Mouse (Mus musculus): Measurements from ENCODE around the gene Phc2.

The Phc2 gene

DNA sequence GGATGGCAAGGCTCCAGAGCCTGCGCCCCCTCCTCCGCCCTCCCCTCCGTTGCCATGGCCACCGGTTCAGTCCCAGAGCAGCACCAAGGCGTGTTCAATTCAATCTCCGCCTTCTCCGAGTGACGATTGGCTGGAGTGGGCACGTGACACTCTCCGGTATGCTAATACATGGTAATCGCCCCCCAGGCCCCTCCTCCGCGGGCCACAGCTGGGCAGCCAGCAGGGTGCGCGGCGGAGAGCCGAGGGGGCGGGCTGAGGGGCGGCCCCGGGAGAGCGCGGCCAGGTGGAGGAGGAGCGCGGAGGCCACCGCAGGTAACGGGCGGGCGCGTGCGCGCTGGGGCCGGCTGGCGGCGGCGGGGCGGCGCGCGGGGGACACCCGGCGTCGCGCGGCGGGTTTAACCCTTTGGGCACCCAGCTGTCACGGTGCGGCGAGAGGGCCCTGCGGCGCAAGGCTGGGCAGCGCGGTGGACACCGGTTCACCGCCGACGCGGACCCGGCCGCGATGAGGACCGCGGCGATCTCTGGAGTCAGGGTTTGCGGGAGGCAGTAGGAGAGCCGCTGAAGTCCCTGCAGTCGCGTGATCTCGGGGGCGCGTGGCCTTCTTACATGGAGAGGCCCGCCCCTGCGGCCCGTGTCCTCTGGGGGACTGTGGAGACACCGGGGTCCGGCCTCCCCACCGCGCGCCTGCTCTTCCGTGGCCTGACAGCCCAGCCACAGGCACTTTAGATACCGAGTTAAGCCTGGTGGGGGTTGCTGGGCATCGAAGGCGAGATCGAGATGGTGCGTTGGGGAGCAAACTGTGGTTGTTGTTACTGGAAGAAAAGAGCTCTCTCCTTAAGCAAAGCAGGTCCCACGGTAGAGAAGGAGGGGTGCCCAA is at the start of gene Phc2:
Gene Phc2, plus strand, starts transcription at position 198 of the 877 bp plus-strand sequence.
- peak; percentile 98 for DNase-seq

DNA sequence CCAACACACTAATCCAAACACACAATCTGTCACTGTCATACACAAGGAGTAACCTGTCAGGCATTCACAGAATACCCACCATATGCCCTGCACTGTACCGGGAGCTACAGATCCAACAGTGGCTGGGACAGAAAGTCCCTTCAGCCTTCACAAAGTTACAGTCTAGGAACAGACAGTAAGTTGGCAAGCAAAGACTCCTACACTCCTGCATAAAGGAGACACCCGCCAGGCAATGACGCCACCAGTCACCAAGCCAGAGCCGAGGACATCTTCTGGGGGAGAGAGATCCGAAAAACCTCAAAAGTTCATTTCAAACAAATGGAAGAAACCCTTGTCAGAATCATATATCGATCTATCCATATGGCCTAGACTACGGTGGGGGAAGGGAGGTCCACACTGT is 47.9 kb upstream of the Phc2 start:
- no peak for DNase-seq

DNA sequence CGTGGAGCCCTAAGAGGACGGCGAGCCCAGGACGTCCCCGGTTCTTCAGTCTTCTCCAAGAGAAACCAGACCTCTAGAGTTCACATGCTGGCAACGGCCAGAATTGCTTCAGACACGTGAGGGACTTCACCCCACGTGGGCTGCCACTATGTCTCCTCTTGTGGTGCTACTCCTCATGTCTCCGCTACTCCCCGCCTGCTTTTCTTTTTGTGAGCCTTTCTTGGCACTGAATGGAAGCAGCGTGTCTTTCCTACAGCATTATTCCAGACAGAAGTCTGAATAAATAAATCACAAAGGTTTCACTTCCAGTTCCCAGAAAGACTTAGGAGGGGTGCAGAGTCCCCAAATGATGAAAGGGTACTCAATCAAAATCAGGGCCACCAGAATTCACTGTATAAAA is 46.8 kb upstream of the Phc2 start:
- peak; percentile 40 for DNase-seq

DNA sequence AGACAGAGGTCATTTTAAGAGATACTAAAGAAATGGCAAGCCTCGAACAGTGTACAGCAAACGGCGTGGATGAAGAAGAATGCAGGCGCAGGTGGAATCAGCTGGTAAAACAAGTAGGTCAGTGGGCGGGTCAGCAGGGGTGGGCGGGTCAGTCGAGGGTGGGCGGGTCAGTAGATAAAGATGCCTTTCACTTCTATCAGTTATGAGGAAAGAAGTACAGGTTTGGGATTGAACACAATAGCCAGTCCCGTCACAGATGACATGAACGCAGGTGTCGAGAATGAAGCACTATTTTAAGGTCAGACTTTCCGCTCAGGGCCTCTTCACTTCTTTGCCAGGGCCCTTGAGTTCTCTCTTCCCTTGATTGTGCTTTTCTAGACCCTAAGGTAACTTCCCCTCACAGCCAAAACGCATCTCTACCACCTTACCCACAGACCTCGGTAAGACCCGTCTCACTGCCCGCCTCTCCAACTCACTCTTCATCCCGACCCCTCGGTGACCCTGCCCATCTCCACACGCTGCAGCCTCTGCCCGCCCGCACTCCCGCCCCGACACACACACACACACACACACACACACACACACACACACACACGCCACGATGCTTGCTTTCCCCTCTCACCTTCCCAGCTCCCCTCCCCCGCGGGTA is 45.1 kb upstream of the Phc2 start:
- DNase-seq, result no peak

DNA sequence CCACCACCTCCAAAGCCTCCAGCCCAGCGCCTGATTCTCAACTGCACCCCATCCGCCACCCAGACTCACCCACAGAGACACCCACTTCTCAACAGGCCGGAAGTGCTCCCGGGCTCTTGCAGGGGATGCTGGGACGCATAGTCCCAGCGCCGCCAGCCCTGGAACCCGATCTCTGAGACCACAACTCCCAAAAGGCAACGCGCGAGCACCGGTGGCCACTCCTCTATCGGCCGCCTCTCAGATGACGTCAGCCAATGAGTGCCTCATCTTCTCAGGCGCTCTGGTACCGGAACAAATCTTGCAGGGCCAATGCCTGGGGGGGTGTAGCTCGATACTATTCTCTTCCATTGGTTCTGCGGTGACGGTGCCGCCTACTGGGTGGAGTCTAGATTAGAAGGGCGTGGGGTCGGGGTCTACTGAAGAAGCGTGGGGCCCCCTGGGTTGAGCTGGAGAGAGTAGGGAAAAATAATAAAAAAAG is 44.5 kb upstream of the Phc2 start, which contains the start of gene Zscan20:
Gene Zscan20, minus strand, starts transcription at position 174 of the 478 bp plus-strand sequence.
- DNase-seq, result peak; percentile 99

DNA sequence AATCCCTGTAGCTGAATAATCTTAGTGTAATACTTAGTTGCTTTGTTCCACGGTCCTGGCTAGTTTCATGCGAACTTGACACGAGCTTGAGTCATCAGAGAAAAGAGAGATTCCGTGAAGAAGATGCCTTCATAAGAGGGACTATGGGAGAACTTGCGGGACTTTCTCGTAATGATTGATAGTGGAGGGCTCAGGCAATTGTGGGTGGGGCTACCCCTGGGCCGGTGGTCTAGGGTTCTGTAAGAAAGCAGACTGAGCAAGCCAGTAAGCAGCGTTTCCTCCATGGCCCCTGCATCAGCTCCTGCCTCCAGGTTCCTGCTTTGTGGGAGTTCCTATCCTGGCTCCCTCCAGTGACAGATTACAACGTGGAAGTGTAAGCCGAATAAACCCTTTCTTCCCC is 43.8 kb upstream of the Phc2 start:
- peak; percentile 61 for DNase-seq

DNA sequence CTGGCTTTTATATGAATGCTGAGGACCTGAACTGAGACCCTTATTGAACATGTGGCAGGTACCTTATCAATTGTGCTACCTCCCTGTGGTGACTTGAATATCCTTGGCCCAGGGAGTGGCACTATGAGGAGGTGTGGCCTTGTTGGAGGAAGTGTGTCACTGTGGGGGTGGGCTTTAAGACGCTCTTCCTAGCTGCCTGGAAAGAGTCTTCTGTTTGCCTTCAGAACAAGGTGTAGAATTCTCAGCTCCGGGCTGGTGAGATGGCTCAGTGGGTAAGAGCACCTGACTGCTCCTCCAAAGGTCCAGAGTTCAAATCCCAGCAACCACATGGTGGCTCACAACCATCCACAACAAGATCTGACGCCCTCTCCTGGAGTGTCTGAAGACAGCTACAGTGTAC is 42.8 kb upstream of the Phc2 start:
- peak; percentile 38 for DNase-seq

DNA sequence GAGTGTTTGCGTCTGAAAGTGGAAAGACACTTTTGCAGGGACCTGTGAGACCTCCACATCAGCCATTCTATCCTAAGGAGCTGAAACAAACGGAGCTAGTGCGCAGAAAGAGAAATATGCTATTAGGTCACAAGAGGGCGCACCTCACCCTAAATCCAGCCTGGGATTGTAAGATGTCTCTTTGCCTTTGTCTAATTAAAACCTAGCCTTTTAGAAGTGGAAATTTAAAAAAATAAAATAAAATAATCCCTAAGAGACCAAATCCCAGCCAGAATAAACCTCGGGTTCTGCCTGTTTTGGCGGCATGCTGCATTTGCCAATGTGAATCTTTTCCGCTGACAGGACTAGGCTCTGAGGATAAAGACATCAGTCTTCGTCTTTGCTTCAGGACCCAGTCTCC is 41.2 kb upstream of the Phc2 start:
- DNase-seq, result peak; percentile 48

DNA sequence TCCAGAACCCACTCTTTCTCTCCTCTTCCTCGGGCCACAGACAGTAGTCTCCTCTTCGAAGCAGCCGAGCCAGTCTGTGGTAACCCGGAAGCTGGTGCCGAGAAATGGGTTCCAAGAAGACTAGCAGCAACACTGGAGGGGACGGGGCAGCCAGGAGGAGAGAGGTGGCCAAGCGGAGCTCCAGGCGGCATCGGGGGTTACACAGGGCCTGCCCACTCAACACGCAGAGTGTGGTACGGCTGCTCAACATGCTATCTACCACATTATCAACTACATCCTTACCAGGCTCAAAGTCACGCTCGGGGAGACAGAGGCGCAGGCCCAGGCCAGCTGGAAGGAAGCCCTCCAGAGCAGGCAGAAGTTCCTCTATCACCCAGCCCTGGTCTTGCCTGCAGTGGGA is 38.7 kb upstream of the Phc2 start:
- no peak for DNase-seq

DNA sequence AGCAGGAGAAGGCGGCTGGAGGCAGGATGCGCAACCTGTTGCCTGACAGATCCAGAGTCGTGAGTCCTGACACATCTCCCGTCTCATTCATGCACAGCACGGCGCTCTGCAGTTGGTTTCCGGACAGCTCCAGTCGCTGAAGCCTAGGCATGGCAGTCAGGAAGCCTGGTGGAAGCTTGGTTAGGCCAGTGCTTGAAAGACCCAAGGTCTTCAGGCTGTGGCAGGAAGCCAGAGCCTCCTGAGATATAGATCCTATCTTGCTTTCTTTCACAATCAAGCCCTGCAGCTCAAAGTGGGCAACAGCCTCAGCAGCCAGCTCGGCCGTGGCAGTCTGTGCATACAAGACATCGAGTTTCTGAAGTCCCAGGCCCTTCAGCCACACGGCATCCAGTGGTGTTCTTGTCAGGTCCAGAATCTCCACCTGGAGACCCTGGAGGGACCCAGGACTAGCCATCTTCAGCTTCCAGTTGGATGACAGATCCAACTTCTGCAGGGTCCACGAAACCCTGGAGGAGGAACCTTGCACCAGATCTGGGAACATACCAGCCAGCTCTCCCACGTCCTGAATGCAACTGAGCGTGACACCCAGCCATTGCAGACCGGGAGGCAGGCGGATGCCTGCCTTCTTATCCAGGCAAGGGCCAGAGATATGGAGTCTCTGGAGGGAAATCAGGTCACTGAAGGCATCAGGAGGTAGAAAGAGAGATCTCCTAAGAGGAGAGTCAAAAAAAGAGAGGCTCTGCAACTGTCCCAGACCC is 37.0 kb upstream of the Phc2 start:
- no peak for DNase-seq

DNA sequence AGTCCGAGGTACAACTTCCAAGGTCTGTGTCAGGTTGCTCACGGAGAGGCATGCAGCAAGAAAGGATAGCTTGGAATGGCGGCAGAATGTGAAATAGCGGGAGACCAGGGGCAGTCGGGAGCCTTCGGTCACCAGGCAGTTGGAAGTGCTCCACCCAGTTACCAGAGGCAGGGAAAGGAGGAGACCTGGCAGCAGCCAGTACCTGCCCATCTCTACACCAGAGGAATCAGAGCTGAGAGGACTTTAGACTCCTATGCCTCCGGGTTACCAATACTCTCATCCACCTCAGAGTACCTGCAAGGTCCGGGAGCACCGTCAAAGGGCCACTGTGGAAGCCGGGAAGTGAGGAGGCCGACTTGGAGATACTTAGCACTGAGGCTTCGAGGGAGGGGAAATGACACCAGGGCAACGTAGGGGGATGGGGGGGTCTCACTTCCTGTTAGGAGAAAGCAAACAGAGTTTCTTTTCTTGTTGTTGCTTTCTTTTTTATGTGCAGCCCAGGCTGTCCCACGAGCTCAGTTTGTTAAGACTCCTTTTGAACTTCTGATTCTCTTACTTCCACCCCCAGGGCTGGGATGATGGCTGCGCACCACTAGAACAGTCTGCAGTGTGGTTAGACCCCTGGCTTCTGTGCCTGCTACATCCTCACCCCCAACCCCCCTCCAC is 36.1 kb upstream of the Phc2 start, which contains the start of gene Tlr12:
Gene Tlr12, minus strand, starts transcription at position 374 of the 666 bp plus-strand sequence.
- no peak for DNase-seq

DNA sequence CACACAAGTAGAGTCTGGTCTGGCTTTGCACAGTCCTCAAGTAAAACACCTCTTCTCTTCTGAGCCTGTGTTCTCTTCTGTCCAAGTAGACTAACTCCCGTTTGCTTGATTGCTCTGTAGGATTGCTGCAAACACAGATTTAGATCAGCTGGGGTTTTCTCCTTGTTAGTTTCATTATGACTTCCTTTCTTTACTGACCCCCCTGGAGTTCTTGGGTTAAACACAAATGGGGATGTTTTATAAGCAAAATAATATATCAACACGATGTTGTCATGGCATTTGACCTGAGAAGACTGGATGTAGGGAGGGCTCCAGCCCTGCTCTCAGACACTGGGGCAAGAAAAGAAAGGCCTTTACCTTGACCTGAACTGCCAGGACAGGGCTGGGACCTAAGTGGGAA is 35.5 kb upstream of the Phc2 start:
- DNase-seq, result no peak

DNA sequence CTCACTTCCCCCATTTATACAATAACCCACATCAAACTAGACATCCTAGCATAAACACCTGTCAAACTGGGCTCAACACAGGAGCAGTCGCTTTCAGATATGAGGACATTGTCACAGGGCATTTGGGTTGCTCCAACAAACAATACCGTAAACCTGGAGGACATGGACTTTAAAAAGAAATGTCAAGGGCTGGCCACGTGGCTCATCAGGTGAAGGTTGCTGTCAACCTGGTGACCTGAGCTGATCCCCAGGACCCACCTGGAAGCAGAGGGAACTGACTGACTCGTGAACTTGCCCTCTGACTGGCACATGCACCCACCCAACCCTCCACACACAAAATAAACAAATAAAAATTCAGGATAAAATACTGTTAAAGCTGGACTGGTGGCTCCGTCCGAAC is 33.9 kb upstream of the Phc2 start:
- no peak for DNase-seq

DNA sequence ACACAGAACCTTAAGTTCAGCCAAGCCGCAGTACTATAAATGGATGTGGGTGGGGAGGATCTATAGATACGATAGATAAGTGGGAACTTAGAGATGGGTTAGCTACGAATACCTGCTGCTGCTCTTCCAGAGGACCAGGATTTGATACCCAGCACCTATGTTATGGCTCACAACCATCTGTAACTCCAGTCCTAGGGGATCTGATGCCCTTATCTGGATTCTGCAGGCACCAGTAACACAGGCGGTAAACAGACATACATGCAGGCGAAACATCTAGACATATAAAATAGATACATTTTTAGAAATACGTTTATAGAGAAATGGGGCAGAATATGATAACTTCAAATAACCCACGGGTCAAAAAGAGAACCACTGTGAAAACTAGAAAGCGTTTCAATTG is 33.4 kb upstream of the Phc2 start:
- no peak for DNase-seq

DNA sequence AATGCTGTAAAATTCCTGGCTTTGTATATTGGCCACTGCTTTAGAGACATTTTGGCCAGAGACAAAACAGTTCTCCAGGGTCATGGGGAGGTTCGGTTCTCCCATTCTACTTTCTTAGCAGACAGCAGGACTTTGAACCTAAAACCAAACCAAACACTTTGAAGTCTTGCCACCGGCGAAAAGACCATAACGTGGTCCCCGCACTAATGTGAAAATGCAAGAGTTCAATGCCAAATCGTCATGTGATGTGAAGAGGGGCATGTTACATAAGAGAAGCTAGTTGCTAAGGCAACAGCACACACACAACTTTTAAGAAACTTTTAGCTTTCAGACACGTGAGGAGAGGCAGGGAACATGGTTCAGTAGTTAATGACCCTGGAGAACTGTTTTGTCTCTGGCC is 19.1 kb upstream of the Phc2 start:
- DNase-seq, result no peak

DNA sequence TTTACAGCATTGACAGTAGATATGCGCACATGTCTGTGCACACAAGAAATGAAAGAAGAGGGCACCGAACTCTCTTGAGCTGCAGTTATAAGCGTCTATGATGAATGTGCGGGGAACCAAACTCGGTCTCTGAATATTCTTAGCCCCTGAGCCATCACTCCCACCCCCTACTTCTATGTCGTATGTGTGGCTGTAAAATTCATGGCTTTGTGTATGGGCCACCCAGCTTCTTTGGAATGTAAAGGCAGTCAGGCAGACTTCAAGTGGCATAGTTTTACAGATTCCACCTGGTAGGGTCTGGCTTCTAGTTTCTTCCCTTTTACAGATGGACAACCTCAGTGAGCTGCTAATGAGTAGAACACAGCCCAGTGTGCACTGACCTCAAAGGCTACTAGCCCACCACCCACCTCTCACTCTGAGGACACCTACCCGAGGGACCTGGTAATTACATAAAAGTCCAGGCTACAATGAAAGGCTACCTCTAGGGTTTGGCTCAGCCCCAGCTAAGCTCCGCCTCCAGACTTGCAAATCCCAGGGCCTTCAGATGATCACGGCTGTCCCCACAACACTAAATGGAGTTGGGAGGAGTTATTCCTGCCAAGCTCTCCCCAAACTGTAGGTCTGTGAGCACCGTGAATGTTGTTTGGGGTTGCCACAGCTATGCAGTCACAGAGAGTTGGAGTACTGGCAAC is 18.5 kb upstream of the Phc2 start:
- DNase-seq, result no peak

DNA sequence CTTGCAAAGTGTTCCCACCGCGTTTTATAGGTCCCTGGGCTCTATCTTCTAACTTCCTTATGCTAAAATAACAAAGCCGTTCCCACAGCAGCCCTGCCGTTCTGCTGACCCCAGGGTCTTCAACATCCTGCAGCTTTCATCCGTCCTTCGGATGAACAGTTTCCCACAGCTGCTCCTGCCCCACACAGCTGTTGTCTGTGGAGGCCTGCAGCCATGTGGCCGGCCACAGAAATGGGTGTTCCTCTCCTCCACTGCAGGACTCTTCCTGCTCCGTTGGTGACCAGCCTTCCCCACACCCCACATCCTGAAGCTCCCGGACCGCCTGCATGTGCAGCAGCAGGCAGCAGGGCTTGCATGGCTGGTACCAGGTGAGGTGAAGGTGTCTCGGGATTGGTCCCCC is 17.3 kb upstream of the Phc2 start:
- no peak for DNase-seq

DNA sequence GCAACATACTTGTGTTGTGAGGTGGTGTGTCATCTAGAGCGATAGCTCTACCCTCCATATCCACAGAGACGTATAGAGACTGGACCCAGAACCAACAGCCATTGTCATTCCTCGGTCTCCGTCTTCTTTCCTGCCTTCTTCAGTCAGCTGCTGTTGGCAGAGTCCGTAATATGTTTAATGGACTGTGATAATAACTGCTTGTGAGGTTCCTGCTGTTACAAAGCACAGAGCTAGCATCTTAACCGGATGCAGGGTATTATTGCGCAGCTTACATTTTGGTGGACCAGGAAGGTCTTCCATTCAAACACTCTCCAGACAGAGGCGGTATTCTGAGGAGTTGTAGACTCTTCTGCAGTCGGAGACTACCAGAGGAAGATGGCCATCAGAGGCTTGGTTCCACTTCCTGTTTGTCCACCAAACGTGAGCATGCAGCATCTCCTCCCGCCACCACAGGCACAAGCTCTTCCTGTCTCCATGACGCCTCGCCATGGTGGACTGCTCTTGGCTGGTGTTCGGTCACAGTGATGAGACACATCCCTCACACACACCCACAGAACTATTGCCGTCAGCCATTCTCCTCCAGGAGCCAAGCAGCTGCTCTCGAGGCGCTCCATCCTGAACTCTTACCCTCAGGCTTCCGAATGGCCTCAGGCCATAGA is 16.1 kb upstream of the Phc2 start:
- no peak for DNase-seq

DNA sequence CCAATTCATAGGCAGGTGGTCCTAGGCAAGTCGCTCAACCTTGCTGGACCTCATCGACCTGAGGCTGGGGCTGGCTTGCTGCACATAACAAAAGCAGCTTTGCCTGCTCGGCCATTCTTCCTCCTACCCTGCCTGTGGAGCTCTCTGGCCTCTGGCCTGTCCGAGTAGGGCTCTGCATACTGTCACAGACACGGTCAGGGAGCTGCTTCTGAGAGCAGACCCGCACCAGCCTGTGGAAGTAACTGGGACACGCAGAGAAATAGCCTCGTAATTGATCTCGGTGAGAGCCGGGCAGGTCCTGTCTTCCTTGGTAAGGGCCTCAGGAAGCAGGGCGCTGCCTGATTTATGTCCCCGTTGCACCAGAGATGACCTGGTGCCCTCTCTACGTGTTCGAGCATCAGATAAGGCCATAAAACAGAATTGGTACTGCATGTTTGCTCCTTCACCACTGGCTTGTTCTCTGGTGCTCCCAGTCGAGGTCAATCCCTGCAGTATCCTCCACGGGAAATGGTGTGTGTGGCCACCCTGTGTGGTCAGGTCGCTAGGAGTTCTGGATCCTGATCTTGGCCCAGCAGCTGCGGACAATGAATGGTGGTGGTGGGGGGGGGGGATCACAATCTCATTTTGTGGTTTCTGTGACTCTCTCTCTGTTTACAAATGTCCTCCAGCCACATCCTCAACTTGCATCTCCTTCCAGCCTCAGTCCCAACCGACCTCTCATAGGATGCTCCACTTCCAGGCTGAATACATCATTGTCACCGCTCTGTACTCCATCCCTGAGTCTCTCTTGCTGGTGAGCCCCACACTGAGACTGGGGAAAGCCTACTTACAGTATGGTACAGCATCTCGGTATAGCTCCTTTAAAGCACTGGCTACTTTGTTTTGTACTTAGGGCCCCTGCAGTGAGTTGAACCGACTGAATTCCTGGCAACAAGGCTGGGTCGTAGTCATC is 12.5 kb upstream of the Phc2 start:
- DNase-seq, result no peak

DNA sequence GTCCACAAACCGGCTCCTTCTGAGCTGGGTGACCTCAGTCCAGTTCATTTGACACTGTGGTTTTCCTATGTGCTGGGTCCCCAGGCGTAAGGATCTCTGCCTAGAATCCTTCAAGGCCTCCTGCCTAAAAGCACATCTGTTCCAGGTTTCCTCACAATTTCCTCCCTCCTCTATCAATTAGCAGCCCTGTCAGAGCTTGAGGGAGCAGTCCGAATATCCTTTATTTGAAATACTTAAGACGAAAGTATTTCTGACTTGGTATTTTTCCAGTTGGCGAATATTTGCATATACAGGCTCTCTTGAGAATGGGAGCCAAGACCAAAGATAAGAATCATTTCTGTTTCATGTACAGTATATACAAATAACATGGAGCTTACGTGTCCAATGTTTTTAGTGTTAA is 8.6 kb upstream of the Phc2 start:
- DNase-seq, result no peak

Measured in cerebellum, adult 9-11 months (tissue).